Mouse (Mus musculus) testis, postnatal 10 days (tissue): ENCODE results near the gene Jph4.

Experiments
- DNase-seq: peaks from one replicate; pipeline ENCODE4 v3.0.0; 2021; ENCODE audit warnings: low spot score

Jph4 gene

DNA sequence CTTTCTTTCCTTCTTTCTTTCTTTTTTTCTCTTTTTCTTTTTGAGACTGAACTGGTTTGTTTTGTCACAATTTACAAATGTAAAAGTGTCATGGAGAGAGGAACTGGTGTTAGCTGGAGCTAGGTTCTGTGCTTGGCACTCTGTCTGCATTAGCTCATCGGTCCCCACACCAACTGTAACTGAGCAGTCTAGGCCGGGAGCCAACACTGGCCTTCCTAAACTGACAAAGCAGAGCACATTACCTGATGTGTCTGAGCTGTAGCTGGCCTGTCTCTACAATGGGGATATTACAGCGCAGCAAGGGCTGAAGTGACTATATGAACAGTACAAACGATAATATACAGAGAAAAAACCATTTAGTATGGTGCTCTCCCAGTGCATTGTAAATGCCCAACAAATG is 2.1 kb upstream of the Jph4 start:
- no peak for DNase-seq

DNA sequence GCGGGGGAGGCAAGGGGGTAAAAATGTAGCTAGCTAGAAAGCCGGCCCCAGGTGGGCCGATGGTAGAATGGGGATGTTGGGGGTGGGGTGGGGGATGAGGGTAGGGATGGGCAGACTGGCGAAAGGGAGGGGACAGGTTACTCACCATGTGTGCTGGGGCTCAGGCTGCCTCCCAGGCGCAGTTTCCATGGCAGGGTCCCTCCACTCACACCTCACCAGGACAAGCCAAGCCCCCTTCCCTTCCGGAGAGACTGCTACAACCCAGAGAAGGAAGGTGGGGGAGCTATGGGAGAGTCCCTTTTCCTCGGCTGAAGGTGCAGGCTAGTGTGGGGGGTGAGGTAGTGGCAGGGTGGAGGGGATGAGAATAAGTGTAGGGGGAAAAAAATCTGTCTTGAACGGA is 889 bp downstream of the Jph4 start:
- DNase-seq = no peak

DNA sequence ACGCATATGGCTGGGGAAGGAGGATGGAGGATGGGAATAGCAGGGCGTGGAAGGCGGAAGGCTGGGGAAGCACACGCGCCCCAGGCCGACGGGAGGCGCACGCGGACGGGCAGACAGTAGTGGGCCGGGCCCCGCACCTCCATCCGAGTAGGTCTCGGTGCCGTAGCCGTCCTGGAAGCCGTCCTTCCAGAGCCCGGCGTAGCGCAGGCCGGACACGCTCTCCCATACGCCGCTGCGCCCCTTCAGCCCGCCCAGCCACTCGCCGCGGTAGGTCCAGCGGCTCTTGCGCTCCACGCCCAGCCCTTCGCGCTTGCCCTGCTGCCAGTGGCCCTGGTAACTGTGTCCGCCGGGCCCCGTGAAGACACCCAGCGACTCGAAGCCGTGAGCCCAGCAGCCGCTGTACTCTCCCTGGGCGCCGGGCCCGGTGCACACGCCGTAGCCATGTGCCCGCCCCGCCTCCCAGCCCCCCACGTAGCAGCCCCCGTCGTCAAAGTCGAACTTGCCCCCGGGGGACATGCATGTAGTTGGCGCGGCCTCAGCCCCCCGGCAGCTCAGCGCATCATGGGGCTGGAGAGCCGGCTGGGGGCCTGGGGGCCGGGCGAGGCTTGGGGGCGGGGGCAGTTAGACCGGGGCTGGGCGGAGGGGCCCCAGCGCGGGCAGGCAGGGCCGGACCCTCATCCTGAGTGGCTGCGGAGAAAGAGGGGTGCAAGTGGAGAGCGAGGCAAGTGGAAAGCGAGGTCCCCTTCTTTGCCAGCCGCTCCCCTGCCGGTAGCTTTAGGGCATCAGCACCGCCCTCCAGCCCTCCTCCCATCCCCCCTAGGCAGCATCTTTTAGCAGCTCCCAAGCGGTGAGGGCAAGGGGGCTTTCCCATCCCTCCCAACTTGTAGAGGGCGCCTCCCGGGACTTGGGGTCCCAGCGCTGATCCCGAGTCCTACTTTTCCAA is 1.7 kb downstream of the Jph4 start:
- peak; percentile 68 for DNase-seq

DNA sequence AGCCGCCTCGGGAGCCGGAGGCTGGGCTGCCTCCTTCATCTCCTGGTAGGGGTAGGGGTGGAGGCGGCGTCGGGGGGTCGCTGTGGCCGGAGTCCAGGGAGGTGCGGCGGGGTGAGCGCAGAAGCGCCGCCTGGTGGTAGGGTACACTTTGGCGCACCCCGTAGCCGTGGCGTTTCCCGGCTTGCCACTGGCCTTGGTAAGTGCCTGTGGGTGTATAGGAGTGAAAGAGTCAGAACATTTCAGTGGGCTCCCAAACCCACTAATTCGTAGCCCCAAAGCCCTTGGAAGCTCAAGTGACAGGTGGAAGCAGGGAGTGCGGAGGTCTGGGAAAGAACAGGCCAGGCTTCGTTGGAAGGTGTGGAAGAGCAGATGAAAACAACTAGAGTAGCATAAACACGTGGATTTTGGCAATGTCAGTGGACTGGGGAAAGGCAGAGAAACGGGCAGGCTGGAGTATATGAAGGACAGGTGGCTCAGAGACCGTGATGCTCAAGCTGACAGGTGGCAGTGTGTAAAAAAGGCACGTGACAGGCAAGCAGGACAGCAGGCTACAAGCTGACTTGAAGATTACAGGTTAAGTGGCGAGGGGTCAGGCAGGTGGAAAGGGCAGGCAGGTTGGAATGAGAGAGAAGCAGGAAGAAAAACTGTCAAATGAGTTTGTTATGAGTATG is 2.6 kb downstream of the Jph4 start:
- DNase-seq = peak; percentile 67

DNA sequence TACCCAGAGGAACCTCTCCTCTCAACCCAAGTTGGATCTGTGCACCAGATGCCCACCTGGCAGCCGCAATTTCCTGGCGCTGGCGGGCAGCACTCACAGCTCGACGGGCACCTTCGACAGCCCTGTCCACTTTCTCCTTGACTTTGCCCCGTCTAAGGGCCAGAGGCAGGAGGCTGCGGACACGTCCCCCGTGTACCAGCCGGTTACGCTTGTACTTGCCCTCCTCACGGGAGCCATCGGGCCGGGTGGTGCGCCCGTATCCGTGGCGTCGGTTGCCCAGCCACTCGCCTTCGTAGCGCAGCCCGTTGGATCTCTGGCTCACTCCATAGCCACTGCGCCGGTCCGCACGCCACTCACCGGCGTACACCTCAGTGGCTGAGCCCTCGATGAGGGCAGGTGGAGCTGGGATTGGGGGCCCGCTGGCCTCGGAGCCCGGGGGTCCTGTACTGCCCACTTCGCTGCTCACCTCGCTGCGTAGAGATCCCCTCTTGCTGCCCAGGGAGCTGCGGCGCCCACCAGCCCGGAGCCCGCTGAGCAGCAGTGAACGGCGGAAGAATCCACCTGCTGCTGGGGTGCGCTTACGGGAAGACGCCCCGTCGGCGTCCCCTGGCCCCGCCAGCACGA is 3.3 kb downstream of the Jph4 start:
- no peak for DNase-seq

DNA sequence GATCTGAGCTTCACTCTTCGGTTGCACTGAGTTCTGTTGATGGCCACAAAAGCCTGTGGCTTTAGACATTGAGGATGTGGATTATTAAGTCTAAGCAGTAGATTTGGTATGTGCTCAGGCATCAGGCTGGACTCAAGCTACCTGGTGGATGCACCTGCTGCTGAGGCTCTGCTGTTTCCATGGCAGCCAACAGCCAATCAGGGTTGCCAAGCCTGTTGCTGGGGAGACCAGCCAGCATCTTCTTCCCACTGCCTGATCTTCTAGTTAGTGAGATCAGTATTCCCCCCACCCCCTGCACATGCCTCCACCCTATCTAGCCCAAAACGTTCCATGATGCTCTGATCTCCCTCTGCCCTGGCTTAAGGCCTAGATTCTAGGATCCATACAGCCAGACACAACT is 5.0 kb downstream of the Jph4 start:
- no peak for DNase-seq

DNA sequence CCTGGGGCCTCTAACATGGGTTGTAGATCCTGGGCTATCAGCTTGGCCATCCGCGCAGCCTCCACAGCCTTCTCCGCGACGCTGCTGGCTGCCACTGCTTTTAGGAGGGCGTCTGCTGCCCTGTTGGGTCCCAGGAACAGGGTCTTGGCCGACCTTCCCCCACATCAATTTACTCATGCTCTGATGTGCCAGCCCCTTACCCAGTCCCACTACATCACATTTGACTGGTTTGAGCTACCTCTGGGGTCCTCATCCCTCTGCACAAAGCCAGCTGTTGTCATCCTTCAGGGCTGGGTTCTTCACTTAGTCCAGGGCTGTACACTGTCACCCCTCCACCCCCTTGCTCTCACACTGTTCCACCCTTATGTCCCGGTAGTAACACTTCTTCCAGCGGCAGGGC is 6.7 kb downstream of the Jph4 start:
- DNase-seq = no peak

DNA sequence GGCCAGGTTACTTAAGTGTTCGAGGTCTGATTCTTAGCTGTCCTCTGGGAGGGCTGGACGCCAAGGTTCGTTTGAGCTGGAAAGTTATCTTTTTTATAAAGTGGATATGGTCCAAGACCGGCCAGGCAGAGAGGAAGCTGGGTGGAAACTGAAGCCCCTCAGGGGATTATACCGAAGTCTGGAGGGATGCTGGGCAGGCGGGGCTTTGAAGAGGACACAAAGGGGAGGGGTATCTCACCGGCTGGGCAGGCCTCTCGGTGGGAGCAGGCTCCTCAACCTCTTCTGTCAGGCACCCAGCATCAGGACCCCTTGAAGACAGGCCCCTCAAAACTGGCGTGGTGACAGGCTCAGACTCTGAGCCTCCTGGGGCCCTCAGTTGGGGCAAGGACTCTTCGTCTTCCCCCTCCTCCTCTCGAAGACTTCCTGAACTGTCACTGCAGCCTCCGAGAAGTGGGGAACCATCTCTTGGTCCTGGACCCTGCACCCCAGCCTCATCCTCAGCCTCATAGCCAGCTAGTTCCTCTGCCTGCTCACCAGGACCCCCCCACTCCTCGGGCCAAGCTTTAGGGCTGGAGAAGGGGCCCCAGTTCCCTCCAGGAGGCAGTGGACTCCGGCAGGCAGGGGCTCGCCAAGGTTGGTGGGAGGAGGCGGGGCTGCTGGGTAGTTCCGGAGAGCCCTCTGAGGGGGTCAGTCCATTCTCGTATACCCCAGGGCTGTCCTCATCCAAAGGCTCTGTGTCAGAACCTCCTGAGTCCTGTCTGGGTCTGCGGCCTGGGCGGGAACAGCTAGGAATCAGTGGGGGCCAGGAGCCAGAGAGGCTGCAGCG is 7.5 kb downstream of the Jph4 start:
- no peak for DNase-seq

DNA sequence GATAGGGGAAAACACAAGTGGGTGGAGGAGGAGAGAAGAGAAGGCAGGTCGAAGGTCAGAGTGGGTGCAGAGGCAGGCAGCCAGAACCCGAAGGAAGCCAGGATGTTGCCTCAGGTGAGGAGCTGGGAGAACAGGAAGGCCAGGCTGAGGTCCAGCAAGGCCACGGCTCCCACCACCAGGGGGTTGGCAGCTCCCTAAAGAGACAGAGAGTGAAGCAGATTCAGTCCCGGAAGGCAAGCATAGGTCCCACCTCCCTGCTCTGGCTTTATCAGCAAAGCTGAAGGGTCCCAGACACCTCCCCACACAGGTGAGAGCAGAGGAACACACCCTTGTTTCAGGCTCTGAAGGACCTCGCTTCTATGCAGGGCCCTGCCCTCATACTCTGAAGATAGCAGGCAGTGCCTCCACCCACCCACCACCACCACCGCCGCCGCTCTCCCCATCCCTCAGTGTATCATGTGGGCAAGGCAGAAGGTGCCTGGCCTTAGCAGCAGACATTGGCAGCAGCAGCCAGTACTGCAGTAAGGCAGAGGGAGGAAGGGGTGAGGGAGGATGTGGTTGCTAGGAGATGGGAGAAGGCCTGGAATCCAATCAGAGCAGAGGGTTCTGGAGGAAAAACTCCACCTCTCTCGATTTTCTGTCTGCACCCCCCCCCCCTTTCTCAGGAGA is 8.4 kb downstream of the Jph4 start:
- DNase-seq = no peak

DNA sequence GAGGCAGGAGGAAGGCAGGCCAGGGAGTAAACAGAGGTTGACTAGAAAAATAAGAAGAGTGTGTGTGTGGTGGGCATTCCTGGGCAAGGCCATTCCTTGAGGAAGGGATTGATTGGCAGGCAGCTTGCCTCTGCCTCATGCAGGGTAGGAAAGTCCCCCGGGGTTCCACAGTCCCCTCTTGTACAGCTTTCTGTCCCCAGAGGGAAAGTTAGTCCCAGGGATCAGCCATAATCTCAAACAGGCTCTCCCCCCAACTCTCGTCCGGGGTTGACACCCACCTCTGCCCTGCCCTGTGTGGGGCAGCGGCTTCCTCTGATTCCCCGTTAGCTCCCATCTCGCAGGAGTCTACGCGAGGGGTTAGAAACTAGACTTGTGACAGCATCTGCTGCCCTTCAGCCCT is 9.7 kb downstream of the Jph4 start:
- DNase-seq = no peak

DNA sequence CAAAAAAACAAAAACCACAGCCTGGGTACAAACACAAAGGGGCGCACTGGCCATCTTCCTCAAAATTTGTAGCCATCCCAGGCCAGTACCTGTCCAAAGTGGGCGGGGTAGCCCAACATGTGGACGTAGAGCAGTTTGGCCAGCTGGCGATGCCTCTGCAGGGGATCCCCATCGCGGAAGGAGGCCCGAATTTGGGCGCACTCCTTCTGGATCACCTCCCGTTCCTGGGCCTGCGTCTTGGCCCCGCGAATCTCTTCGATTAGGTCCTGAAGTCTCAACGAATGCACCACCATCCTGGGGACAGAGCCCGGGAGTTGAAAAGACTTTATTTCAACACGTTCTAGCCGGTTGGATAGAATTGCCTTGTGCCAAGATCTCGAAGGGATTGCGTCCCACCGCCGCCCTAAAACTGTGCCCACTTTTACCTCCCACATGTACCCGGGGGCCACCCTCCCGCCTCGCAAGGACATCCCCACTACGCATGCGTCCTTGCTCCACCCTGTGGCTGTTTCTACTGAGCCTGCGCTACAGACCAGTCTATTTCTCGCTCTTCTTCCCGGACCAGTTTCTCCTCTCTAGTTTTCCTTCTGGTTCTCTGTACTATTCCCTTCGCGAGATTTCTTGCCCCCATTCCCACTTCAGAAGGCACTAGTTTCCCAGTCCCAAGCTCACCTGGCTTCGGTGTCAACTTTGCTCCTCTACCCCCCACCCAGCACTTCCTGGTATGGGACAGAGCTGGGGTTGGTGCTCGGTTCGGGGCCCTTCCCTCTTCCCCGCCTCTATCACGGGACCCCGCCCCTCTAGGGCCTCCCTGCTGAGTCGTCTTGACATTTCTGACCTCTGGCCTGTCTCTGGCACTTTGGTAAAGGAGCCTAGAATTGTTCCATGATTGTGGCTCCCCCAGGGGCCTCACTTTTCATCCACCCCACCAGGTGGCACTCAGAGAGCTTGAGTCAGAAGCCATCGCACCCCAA is 10.6 kb downstream of the Jph4 start, which contains the start of gene Ap1g2:
TSS of gene Ap1g2 (minus strand) at position 758 of the 974 bp plus-strand sequence.
- peak; percentile 79 for DNase-seq

DNA sequence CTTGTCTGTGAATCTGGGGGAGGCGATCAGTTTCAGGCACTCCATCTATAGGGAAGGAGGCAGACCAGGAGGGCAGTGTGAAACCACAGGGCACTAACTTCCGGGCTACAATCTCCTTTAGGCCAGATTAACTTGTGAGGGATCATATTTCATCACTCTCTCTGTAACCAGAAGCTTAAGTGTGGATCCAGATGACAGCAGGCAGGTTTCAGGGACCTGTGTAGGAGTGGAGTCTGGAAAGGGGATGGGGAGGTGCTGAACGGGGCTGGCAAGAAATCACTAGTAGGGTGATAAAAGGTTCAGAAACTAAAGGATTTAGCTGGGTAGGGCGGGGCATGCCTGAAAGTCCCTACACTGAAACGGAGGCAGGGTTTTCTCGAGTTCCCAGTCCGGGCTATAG is 11.3 kb downstream of the Jph4 start:
- no peak for DNase-seq

DNA sequence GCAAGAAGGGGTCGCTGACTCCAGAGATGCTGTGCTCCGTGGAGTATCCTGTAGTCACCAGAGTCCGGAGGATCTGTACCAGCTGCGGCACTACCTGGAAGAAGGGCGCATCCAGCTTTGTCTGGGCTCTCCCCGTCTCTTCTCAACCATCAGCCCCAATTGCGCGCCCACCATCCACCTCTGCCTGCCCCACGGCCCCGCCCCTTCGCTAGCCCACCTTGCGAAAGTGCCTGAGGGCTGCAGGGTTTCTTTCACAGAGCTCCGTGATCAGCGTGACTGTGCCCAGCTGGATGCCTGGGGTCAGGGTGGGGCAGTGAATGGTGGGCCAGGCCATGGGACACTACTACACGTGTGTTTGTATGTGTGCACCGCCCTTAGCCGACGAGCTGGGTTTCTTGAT is 12.4 kb downstream of the Jph4 start:
- no peak for DNase-seq

DNA sequence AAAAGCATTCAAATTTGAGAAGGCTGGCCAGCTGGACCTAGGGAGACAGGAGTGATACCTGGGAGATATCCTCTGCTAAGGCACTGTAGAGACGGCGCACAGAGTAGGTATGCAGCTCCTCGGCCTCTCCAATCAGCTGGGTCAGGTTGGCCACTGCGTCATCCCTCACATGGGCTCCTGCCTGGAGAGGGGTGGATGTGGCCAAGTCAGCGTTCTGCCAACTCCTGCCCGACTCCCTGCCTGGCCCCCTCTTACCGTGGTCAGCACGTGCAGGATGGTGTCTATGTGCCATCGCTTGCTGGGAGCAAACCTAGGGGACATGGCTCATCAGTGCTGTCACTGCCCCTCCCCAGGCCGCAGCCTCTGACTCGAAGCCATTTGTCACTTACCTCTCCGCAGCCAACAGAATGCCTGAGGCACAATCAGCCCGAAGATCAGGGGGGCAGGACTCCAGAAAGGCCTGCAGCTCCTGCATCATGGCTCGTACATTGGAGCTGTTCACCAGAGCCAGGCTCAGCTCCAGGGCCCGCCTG is 14.4 kb downstream of the Jph4 start:
- DNase-seq = peak; percentile 42

DNA sequence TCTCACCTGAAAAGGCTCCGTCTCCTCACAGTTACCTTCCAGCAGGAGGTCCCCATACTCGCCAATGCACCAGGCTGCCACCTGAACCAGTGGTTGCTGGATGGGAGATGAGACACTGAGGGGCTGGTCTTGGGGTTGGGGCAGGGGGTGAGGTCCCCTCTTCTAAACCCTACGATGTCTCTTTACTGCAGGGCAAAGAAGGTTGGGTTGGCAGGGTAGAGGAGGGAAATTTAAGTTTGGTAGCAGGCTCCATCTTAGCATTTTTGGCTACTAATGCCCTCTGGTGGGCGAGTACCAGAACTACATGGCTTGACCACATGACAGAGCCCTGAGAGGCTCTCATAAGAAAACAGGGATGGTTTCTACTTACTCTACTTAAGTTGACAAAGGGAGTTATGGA is 15.1 kb downstream of the Jph4 start:
- no peak for DNase-seq

DNA sequence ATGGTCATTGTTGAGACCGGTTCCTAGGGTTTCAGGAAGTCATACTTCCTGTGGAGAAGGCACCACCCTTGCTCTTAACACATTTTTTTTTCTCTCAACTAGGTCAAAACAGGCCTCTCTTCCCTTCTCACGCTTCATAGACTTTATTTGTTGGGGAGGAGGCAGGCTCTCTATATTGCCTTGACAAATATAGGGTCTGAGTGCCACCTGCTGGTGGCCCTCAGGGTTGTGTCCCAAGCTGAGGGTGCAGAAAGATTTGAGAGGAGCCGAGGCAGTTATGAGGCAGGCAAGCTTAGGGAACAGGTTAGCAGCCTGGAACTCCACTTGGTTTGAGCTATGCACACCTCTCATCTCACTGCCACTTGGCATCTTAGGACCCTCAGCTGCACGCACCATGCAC is 18.7 kb downstream of the Jph4 start:
- no peak for DNase-seq

DNA sequence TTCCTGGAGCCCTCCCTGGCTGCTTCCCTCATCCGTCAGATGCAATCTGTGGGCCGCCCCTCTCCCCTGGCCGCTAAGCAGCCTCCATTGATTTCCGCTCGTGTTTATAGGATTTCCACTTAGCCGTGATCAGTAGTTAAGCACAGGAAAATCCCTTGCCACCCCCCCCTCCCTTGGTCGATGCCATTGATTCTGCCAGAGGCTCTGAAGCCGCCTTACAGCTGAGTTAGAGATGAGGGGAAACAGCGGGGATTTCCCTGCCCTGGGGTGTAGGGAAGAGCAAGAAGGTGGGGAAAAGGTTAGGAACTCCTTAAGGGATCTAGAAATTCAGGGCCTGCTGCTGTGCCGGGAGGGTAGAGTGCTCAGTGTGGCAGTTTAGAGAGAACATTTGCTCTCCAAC is 19.1 kb downstream of the Jph4 start:
- DNase-seq = no peak

DNA sequence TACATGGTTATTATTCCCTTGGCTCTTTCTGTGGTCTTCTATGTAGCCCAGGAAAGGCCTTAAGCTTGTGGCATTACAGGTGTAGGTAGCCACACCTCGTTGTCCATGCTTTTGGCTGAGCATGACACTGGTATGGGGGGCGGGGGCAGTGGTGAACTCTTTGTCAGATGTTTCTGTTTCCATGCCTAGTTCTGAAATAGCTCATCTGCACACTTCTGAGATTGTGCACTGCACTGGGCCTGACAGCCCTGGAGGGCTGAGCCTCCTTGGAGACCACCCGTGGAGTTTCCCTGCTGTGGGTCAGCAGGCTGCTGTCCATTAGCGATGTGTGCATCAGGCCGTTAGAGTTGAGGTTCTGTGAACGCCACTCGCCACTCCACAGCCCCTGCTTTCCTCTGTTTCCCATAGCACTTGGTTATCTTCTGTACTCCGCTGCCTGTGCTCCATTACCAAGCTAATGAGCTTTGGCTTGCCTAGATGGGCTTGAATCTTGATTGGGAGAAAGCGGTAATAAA is 20.1 kb downstream of the Jph4 start:
- DNase-seq = no peak

DNA sequence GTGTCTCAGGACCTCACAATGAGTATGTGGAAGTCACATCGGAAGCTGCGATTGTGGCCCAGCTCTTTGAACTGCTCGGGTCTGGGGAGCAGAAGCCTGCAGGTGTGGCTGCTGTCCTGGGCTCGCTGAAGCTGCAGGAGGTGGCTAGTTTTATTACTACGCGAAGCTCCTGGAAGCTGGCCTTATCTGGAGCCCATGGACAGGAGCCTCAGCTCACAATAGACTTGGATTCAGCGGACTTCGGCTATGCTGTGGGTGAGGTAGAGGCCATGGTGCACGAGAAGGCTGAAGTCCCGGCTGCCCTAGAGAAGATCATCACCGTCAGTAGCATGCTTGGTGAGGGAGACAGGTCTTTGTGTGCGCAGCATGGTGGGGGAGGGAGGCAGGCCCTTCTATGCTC is 21.1 kb downstream of the Jph4 start:
- no peak for DNase-seq

DNA sequence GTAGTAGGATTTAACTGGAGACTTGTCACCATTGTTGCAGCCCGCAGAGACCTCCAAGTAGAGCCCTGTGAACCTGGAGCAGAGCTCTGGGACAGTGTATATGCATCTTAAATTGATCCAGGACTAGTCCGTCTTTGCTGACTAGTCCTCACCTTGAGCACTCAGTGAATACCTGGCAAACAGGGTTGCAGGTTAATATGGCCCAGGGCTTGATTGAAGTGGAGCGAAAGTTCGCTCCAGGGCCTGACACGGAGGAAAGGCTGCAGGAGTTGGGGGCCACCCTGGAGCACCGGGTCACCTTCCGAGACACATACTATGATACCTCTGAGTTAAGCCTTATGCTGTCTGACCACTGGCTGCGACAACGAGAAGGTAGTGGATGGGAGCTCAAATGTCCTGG is 21.5 kb downstream of the Jph4 start:
- no peak for DNase-seq
